Mouse (Mus musculus): ENCODE measurements around the gene Mfap5.
"Not testable (repeated sequence)": the region's sequence is repeated elsewhere in the genome, so short reads cannot be mapped to it uniquely, and the experiment has no call there.

The Mfap5 gene

GRCm38 (mm10) chr6:122565070-122565784 lies 59.6 kb downstream of the Mfap5 start:
- no peak for DNase-seq

- no peak for DNase-seq
These were observed 63.5 kb downstream of the Mfap5 start for GRCm38 (mm10) chr6:122569113-122569512.

DNA sequence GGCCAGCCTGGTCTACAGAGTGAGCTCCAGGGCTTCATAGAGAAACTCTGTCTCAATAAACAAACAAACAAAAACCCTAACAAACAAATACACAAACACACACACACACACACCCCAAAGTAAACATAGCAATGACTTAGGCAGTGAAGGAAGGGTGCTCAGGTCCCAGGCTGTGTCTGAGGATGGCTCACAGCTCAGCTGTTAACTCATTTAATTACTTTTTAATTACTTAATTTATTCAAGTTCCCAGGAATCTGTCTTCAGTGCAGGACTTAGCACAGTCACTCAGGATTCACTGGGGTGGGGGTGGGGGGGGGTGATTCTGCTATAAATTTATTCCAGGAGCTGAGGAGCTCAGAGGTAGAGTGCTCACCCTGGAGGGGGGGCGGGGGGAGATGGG lies 64.1 kb downstream of the Mfap5 start:
- no peak for DNase-seq

DNA sequence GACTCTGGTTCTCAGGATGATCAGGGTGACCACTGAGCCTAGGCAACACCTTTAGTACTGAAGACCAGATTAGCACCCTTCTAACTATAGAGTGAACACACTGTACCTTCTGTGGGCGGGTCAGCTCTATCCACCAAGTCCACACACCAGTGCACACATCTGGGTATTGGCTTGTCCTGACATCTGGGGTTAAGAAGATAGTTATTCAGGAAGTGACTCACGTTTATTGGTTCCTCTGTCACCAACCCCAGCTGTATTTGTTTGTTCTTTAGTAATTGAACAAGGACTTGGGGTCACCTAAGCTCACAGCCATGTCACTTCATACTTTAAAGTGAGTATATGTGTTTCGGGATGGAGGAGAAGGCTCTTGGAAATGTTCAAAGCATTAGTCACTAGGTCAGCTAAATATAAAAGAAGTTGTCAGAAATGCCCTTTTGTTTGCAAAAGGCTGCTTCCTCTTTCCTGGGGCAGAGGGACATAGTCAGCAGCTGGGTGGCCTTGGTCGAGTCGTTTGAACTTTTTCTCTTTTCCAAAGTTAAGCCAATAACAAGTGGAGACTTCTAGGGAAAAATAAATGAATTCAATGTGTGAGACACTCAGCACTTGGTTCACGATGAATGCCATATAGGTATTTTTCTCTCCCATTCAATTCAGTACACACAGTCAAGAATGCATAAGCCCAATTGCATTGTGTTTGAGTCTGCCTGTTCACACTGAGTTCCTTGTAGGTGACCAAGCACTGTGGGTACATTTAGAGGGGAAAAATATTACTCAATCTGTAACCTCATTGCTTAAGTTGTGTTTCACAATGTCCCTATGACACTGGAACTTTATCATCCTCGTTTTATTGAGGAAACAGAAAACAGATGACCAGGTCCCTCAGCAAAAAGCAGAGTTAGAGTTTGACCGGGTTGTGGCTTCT lies 65.3 kb downstream of the Mfap5 start:
- no peak for DNase-seq

GRCm38 (mm10) chr6:122571617-122571959 lies 65.9 kb downstream of the Mfap5 start:
- DNase-seq: no peak

GRCm38 (mm10) chr6:122575037-122575436 lies 69.4 kb downstream of the Mfap5 start:
- not testable (repeated sequence) for DNase-seq

- DNase-seq: no peak
These were observed 71.4 kb downstream of the Mfap5 start for GRCm38 (mm10) chr6:122577030-122577429.
